Mouse (Mus musculus) myocyte (in vitro differentiated cells): ENCODE data around the gene Dop1a.

ENCODE experiments used
- CEBPB ChIP-seq: IDR thresholded peaks from 2 replicates; pipeline ENCODE4 v1.6.1; 2011; ENCODE audit warnings: mild to moderate bottlenecking, moderate library complexity; ENCODE audit not compliant: poor library complexity, insufficient read depth, severe bottlenecking
- MAX ChIP-seq: IDR thresholded peaks from one replicate; pipeline ENCODE4 v1.6.1; 2011; ENCODE audit warnings: low read depth, mild to moderate bottlenecking, control low read depth
- MYOD1 ChIP-seq, 3 experiments: IDR thresholded peaks; one replicate each; pipeline ENCODE4 v1.6.1; 2011; ENCODE audit warnings: control low read depth in 2 of 3, low read depth in 2 of 3, mild to moderate bottlenecking in 2 of 3, moderate library complexity in 1 of 3; ENCODE audit not compliant: insufficient read length in 2 of 3, control insufficient read depth in 1 of 3
- POLR2A ChIP-seq: IDR thresholded peaks from one replicate; pipeline ENCODE4 v1.6.1; 2011; ENCODE audit warnings: low read depth, mild to moderate bottlenecking, control low read depth, moderate library complexity; ENCODE audit not compliant: insufficient read length
- POLR2AphosphoS2 ChIP-seq: IDR thresholded peaks from one replicate; pipeline ENCODE4 v1.6.1; 2011; ENCODE audit warnings: low read depth, control low read depth; ENCODE audit not compliant: insufficient read length
- SRF ChIP-seq: IDR thresholded peaks from one replicate; pipeline ENCODE4 v1.6.1; 2011; ENCODE audit warnings: low read depth; ENCODE audit not compliant: control insufficient read depth, insufficient read length
- TCF12 ChIP-seq: IDR thresholded peaks from one replicate; pipeline ENCODE4 v1.6.1; 2011; ENCODE audit warnings: mild to moderate bottlenecking, control low read depth; ENCODE audit not compliant: poor library complexity, insufficient read depth, severe bottlenecking
- TCF3 ChIP-seq: IDR thresholded peaks from one replicate; pipeline ENCODE4 v1.6.1; 2011; ENCODE audit warnings: low read depth, control low read depth; ENCODE audit not compliant: insufficient read length
- USF1 ChIP-seq: IDR thresholded peaks from one replicate; pipeline ENCODE4 v1.6.1; 2011; ENCODE audit warnings: low read depth, mild to moderate bottlenecking, control low read depth, moderate library complexity

DNA sequence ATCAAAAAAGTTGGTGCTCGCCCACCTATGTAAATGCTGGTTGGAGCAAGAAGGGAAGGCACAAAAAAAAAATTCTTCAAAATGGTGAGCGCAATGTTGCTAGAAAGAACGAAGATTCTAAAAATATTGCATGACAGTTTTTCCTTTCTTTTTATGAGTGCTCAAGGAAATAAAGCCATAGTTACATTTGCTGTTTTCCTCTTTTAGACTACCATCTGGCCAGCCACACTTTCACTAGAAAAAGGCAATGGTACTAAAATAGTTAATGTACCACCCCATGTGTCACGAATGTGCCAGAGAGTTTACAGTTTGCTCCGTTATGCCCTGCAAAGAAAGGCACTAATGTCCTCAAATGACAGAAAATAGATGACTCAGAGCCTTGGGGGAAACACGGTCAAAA is 47.6 kb upstream of the Dop1a start:
- TF ChIP-seq CEBPB (no peak), SRF (no peak), POLR2A (no peak), TCF3 (no peak), TCF12 (no peak), POLR2AphosphoS2 (no peak), MYOD1 (IDR thresholded peaks at IDR 0.05; ENCODE audit: control insufficient read depth in 1 of 3, insufficient read length in 2 of 3, low read depth in 2 of 3) (no peak), USF1 (no peak), MAX (no peak)
